24 mouse cellular contexts compared by ENCODE assay signal in genomic region chr8:98811922-98812321, GRCm38 (mm10).
A peak's percentile ranks its signal among the peaks of the same experiment; 100 is the strongest.
DNase-seq lines count a peak whose midpoint lies in the region; ATAC-seq and TF ChIP-seq lines count a peak whose summit lies in the region.
"Had no signal": no experiment of that assay in that cellular context is flagged by ENCODE, and none has a peak within 500 bp of the region (broad histone marks: within the 10 kb centered on the region; RNA-seq: fewer than 3 reads in every experiment).

No protein-coding gene starts in this region.

- peak; percentile 6 to 47 for DNase-seq in frontal cortex, postnatal 36 days (ENCODE audit: low spot score in 2 of 2)
- DNase-seq in frontal cortex, postnatal 25 days (ENCODE audit: low spot score in 2 of 2) = no peak
- DNase-seq in midbrain, postnatal 0 days (ENCODE audit: low spot score) = peak; percentile 50
- no peak for DNase-seq in midbrain, embryonic 11.5 days (ENCODE audit: low spot score, missing footprints)
- peak; percentile 77 for DNase-seq in cerebellum, adult 11-12 months
- peak; percentile 86 to 88 for DNase-seq in cerebellum, postnatal 14 days
- no peak for DNase-seq in T-cell, adult 2 months (ENCODE audit: low spot score)
- DNase-seq in thymus, adult 2 months = no peak
- DNase-seq: adrenal gland, postnatal 25 days; gastrocnemius, postnatal 10 days; heart, adult 2 months; kidney, adult 18-20 months; kidney, postnatal 10 days had no signal

- H3K4me3 ChIP-seq in midbrain, postnatal 0 days (ENCODE audit: low read depth, low read length) = no peak overlapping the region
- no peak overlapping the region for H3K4me3 ChIP-seq in midbrain, embryonic 11.5 days (ENCODE audit: low read depth, low read length)
- H3K4me3 ChIP-seq in thymus, adult 2 months (ENCODE audit: control insufficient read depth, insufficient read depth, low read length) = no peak overlapping the region
- H3K4me3 ChIP-seq: embryonic facial prominence, embryonic 12.5 days; erythroblast, embryonic 14.5 days; forebrain, embryonic 13.5 days; heart, adult 2 months; heart, embryonic 15.5 days; hindbrain, embryonic 10.5 days; limb, embryonic 15.5 days; liver, embryonic 15.5 days; midbrain, embryonic 12.5 days; neural tube, embryonic 12.5 days had no signal

- H3K4me1 ChIP-seq in midbrain, postnatal 0 days (ENCODE audit: insufficient read depth, low read length) = no peaks in the 10 kb centered on the region
- H3K4me1 ChIP-seq in midbrain, embryonic 11.5 days (ENCODE audit: control insufficient read depth, insufficient read depth, low read length) = no peaks in the 10 kb centered on the region
- no peaks in the 10 kb centered on the region for H3K4me1 ChIP-seq in thymus, adult 2 months (replicated peaks; ENCODE audit: control insufficient read depth, insufficient read depth, low read length)
- H3K4me1 ChIP-seq: embryonic facial prominence, embryonic 12.5 days; forebrain, embryonic 13.5 days; heart, embryonic 15.5 days; hindbrain, embryonic 10.5 days; limb, embryonic 15.5 days; liver, embryonic 15.5 days; midbrain, embryonic 12.5 days; neural tube, embryonic 12.5 days had no signal

- no peaks in the 10 kb centered on the region for H3K27me3 ChIP-seq in midbrain, postnatal 0 days (ENCODE audit: insufficient read depth, low read length)
- H3K27me3 ChIP-seq in midbrain, embryonic 11.5 days (ENCODE audit: control insufficient read depth, insufficient read depth, low read length) = no peaks in the 10 kb centered on the region
- H3K27me3 ChIP-seq in thymus, adult 2 months (ENCODE audit: control insufficient read depth, insufficient read depth, low read length) = no peaks in the 10 kb centered on the region
- H3K27me3 ChIP-seq: embryonic facial prominence, embryonic 12.5 days; forebrain, embryonic 13.5 days; heart, embryonic 15.5 days; limb, embryonic 15.5 days; liver, embryonic 15.5 days; midbrain, embryonic 12.5 days; neural tube, embryonic 12.5 days had no signal

- no peak overlapping the region for H3K4me2 ChIP-seq in midbrain, postnatal 0 days (ENCODE audit: low read depth, low read length, poor library complexity, severe bottlenecking)
- no peak overlapping the region for H3K4me2 ChIP-seq in midbrain, embryonic 11.5 days
- H3K4me2 ChIP-seq: embryonic facial prominence, embryonic 12.5 days; forebrain, embryonic 13.5 days; heart, embryonic 15.5 days; limb, embryonic 15.5 days; liver, embryonic 15.5 days; midbrain, embryonic 12.5 days; neural tube, embryonic 12.5 days had no signal

- TF ChIP-seq CTCF in midbrain, postnatal 0 days (IDR thresholded peaks at IDR 0.05) = no peak
- no peak for TF ChIP-seq CTCF in thymus, adult 2 months (IDR thresholded peaks at IDR 0.05; ENCODE audit: borderline replicate concordance, control insufficient read depth, extremely low read depth, insufficient read depth, low read length, poor library complexity)

- no peak overlapping the region for H3K9ac ChIP-seq in midbrain, postnatal 0 days (replicated peaks; ENCODE audit: low read length, poor library complexity, severe bottlenecking)
- H3K9ac ChIP-seq in midbrain, embryonic 11.5 days (ENCODE audit: low read length) = no peak overlapping the region
- H3K9ac ChIP-seq: embryonic facial prominence, embryonic 12.5 days; forebrain, embryonic 13.5 days; heart, embryonic 15.5 days; limb, embryonic 15.5 days; liver, embryonic 15.5 days; midbrain, embryonic 12.5 days; neural tube, embryonic 12.5 days had no signal

- ATAC-seq in midbrain, postnatal 0 days (ENCODE audit: low FRiP score) = no peak
- ATAC-seq in midbrain, embryonic 11.5 days (ENCODE audit: low FRiP score) = no peak
- ATAC-seq: forebrain, embryonic 13.5 days had no signal

- H3K36me3 ChIP-seq in midbrain, postnatal 0 days (ENCODE audit: insufficient read depth, low read length) = no peaks in the 10 kb centered on the region
- no peaks in the 10 kb centered on the region for H3K36me3 ChIP-seq in midbrain, embryonic 11.5 days (ENCODE audit: control insufficient read depth, insufficient read depth, low read length)
- H3K36me3 ChIP-seq in thymus, adult 2 months (ENCODE audit: control insufficient read depth, insufficient read depth, low read length) = no peaks in the 10 kb centered on the region
- H3K36me3 ChIP-seq: embryonic facial prominence, embryonic 12.5 days; G1E; heart, embryonic 15.5 days; hindbrain, embryonic 10.5 days; limb, embryonic 15.5 days; liver, embryonic 15.5 days; midbrain, embryonic 12.5 days; neural tube, embryonic 12.5 days had no signal

- TF ChIP-seq POLR2A in thymus, adult 2 months (IDR thresholded peaks at IDR 0.05; ENCODE audit: control insufficient read depth, extremely low read depth, insufficient read depth, low read length, poor library complexity) = no peak

- WGBS in midbrain, postnatal 0 days = 85% methylated on average over 3 of the region's 3 CpGs
- 86% methylated on average over 3 of the region's 3 CpGs for WGBS in midbrain, embryonic 11.5 days
- WGBS in thymus, adult 2 months = 93% methylated on average over 3 of the region's 3 CpGs

- no peak overlapping the region for H3K27ac ChIP-seq in midbrain, postnatal 0 days (ENCODE audit: low read depth, low read length)
- no peak overlapping the region for H3K27ac ChIP-seq in midbrain, embryonic 11.5 days (ENCODE audit: low read depth, low read length)
- no peak overlapping the region for H3K27ac ChIP-seq in thymus, adult 2 months (ENCODE audit: control insufficient read depth, insufficient read depth, low read length)
- H3K27ac ChIP-seq: embryonic facial prominence, embryonic 12.5 days; forebrain, embryonic 13.5 days; heart, adult 2 months; heart, embryonic 15.5 days; hindbrain, embryonic 10.5 days; limb, embryonic 15.5 days; liver, embryonic 15.5 days; midbrain, embryonic 12.5 days; neural tube, embryonic 12.5 days; stomach, postnatal 0 days had no signal

- H3K9me3 ChIP-seq in midbrain, postnatal 0 days (ENCODE audit: low read length) = no peaks in the 10 kb centered on the region
- H3K9me3 ChIP-seq in midbrain, embryonic 11.5 days (ENCODE audit: control insufficient read depth, low read length) = no peaks in the 10 kb centered on the region
- H3K9me3 ChIP-seq: embryonic facial prominence, embryonic 12.5 days; forebrain, embryonic 13.5 days; G1E; heart, embryonic 15.5 days; hindbrain, embryonic 10.5 days; limb, embryonic 15.5 days; liver, embryonic 15.5 days; midbrain, embryonic 12.5 days; neural tube, embryonic 12.5 days had no signal

Comparison
In these comparisons a context has a peak if more than half of its experiments do, and no peak if none do; other contexts are left out.
1. DNase-seq: peak in frontal cortex, postnatal 36 days (2 of 2), midbrain, postnatal 0 days (single experiment), cerebellum, adult 11-12 months (single experiment) and cerebellum, postnatal 14 days (2 of 2); none in frontal cortex, postnatal 25 days (0 of 2), midbrain, embryonic 11.5 days (single experiment), T-cell, adult 2 months (single experiment) and thymus, adult 2 months (single experiment).